Mouse (Mus musculus) CD4-positive, CD25-positive, alpha-beta regulatory T cell (primary cell): Measurements from ENCODE around the gene P3h4. TPM values are rescaled to one million over a fixed set of nuclear protein-coding genes. Genes with fewer than 3 reads are reported as not detected.

Experiments
- polyA plus RNA-seq: library from polyadenylated mRNA; unstranded; fragments of 100-300 nt; shearing (Covaris generic); gene quantifications from one replicate; pipeline ENCODE4 v1.2.1, GENCODE M21; 2017

P3h4 gene
- not detected for polyA plus RNA-seq

GRCm38 (mm10) chr11:100414021-100414913, at the start of gene P3h4:
TSS of gene P3h4 (minus strand) at chr11:100414836.

DNA sequence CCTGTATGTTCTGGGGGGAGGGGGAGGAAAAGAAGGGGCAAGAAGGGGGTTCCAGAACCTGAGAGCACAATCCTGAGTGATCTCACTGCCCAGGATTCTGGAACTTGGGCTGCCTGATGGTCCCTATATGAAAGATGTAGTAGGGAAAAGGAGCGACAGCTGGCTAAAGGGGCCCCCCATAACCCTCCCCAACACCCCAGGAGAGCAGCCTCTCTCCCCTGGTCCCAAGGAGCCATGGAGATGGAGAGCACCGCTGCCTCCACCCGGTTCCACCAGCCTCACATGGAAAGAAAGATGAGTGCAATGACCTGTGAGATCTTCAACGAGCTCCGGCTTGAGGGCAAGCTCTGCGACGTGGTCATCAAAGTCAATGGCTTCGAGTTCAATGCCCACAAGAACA, 27.2 kb upstream of the P3h4 start, which contains the start of the genes Nt5c3b and Klhl10:
TSS of gene Nt5c3b (minus strand) at position 12 of the 400 bp plus-strand sequence.
TSS of gene Klhl10 (plus strand) at position 121 of the 400 bp plus-strand sequence.

GRCm38 (mm10) chr11:100414914-100415822, 532 bp upstream of the P3h4 start, which contains the start of gene Fkbp10:
TSS of gene Fkbp10 (plus strand) at chr11:100415697.

DNA sequence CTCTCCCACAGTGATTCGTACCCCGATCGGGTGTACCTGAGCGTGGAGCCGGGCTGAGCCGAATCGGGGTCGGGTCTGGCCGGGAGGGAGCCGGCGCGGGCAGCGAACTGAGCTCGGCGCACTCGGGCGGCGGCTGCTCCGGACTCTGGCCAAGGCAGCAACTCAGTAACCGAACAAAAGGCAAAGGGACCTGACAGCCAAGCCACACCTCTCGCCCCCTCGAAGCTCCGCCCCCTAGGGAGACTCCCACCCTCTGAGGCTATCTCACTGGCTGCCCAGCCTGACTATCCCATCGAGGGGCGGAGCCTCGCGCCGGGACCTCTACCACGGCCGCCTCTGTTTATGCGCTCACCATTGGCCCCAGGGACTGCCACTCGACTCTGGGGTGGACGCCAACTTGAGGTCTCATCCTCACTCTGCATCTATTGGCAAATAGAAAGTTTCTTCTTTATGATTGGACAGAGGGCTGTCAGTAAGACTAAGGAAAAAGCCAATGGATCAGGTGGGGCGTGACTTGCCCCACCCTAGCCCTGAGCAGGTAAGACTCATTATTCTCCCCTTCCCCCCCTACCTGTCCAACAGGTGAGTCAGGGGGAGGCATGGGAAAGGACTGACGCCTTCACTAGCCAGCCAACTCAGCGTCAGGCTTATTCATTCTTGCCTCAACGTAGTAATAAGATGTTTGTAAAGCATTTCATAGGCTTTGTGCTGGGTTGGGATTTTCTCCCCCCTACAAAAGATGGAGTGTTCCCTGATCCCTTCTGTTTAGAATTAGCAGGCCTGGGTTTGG, 16.8 kb downstream of the P3h4 start, which contains the start of gene Jup:
TSS of gene Jup (minus strand) at position 164 of the 790 bp plus-strand sequence.

Other genes with a start within 250 kb of the P3h4 start
- not detected for gene Krt9, start 221.6 kb downstream of the P3h4 start, polyA plus RNA-seq
- not detected for gene Krt14, start 207.3 kb downstream of the P3h4 start, polyA plus RNA-seq
- gene Krt16, start 165.9 kb downstream of the P3h4 start, polyA plus RNA-seq, result not detected
- 0.30 TPM for gene Krt17, start 153.8 kb downstream of the P3h4 start, polyA plus RNA-seq
- not detected for gene Krt42, start 145.0 kb downstream of the P3h4 start, polyA plus RNA-seq
- 2,424 TPM for gene Eif1, start 95.0 kb downstream of the P3h4 start, polyA plus RNA-seq
- not detected for gene Gast, start 80.4 kb downstream of the P3h4 start, polyA plus RNA-seq
- gene Hap1, start 58.7 kb downstream of the P3h4 start, polyA plus RNA-seq, result 2.1 TPM
- 2.8 TPM for gene Jup, start 17.1 kb downstream of the P3h4 start, polyA plus RNA-seq
- gene Fkbp10, start 861 bp upstream of the P3h4 start, polyA plus RNA-seq, result 0.30 TPM
- gene Nt5c3b, start 27.0 kb upstream of the P3h4 start, polyA plus RNA-seq, result 163 TPM
- 0.29 TPM for gene Klhl10, start 27.1 kb upstream of the P3h4 start, polyA plus RNA-seq
- gene Klhl11, start 57.9 kb upstream of the P3h4 start, polyA plus RNA-seq, result 4.2 TPM
- gene Acly, start 113.2 kb upstream of the P3h4 start, polyA plus RNA-seq, result 155 TPM
- 0.13 TPM for gene Ttc25, start 130.8 kb upstream of the P3h4 start, polyA plus RNA-seq
- gene Cnp, start 160.1 kb upstream of the P3h4 start, polyA plus RNA-seq, result 392 TPM
- gene Nkiras2, start 204.4 kb upstream of the P3h4 start, polyA plus RNA-seq, result 28.4 TPM
- 616 TPM for gene Dnajc7, start 205.3 kb upstream of the P3h4 start, polyA plus RNA-seq